Mouse (Mus musculus): ENCODE measurements around the gene D630045J12Rik.

DNA sequence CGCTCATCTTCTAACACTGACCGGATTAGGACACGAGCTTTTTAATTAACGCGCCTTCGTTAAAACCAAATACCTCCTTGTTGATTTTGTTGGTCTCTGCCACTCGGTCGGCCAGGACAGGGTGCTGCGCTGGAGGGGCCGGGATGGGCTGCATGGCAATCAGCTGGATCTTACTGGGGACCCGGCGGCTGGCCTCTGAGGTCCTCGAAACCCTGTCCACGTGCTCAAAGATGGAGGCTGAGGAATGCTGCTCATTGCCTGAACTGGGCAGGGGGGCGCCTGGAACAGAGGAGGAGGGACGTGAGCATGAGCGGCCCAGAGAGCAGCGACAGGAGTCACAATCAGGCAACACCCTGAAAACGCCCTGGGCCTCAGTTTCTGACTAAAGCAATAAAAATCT is 104.3 kb downstream of the D630045J12Rik start:
- TF ChIP-seq CTCF (IDR thresholded peaks at IDR 0.05 in 2 of 3, conservative IDR thresholded peaks at IDR 0.05 in 1 of 3; ENCODE audit: control insufficient read depth in 1 of 3, insufficient read depth in 1 of 3, low read depth in 2 of 3, low read length in 3 of 3, poor library complexity in 1 of 3, severe bottlenecking in 1 of 3) (no peak), MXI1 (IDR thresholded peaks at IDR 0.05; ENCODE audit: low read depth, low read length) (no peak), UBTF (IDR thresholded peaks at IDR 0.05; ENCODE audit: borderline replicate concordance, insufficient read depth, low read depth, low read length) (no peak), MAX (IDR thresholded peaks at IDR 0.05; ENCODE audit: low read length) (no peak), E2F4 (IDR thresholded peaks at IDR 0.05; ENCODE audit: borderline replicate concordance, low read depth, low read length) (no peak), CHD2 (IDR thresholded peaks at IDR 0.05; ENCODE audit: low read length) (no peak), GATA1 (IDR thresholded peaks at IDR 0.05; ENCODE audit: low read depth, low read length) (no peak), MYC (IDR thresholded peaks at IDR 0.05; ENCODE audit: low read depth, low read length) (no peak)
